Mouse (Mus musculus) hindbrain, postnatal 0 days (tissue): ENCODE data around the gene Cox18. TPM values are rescaled to one million over a fixed set of nuclear protein-coding genes. Genes with fewer than 3 reads are reported as not detected.
"Not testable (repeated sequence)": the region's sequence is repeated elsewhere in the genome, so short reads cannot be mapped to it uniquely, and the experiment has no call there.

Source experiments
- ATAC-seq: fragments of 200-750 bp; cut with Nextera tagmentation; 2 replicates; pipeline ENCODE4 v1.8.0; 2017; ENCODE audit warnings: mild to moderate bottlenecking, moderate TSS enrichment, moderate library complexity
- DNase-seq: peaks from one replicate; pipeline ENCODE4 v3.0.0-alpha.2; 2015; ENCODE audit warnings: low spot score
- H3K27ac ChIP-seq: fragments of 300-500 bp; sonication (generic); 2 replicates; pipeline ENCODE4 v1.5.1; 2014; ENCODE audit warnings: mild to moderate bottlenecking
- H3K27me3 ChIP-seq: fragments of 300-500 bp; sonication (generic); 2 replicates; pipeline ENCODE4 v1.6.1; 2014; ENCODE audit warnings: low read length, mixed read lengths; ENCODE audit not compliant: insufficient read depth
- H3K36me3 ChIP-seq: fragments of 300-500 bp; sonication (generic); 2 replicates; pipeline ENCODE4 v1.6.1; 2014; ENCODE audit warnings: low read length, mixed read lengths; ENCODE audit not compliant: insufficient read depth
- H3K4me1 ChIP-seq: fragments of 300-500 bp; sonication (generic); 2 replicates; pipeline ENCODE4 v1.6.1; 2014; ENCODE audit warnings: antibody characterized with exemption, low read length, mixed read lengths; ENCODE audit not compliant: insufficient read depth
- H3K4me2 ChIP-seq: fragments of 300-500 bp; sonication (generic); 2 replicates; pipeline ENCODE4 v1.6.1; 2014; ENCODE audit warnings: low read depth, mild to moderate bottlenecking, low read length, moderate library complexity, mixed read lengths
- H3K4me3 ChIP-seq: fragments of 300-500 bp; sonication (generic); 2 replicates; pipeline ENCODE4 v1.5.1; 2014; ENCODE audit warnings: low read length
- H3K9ac ChIP-seq: fragments of 300-500 bp; sonication (generic); replicated peaks from 2 replicates; pipeline ENCODE4 v1.6.1; 2014; ENCODE audit warnings: mild to moderate bottlenecking, low read length, moderate library complexity, mixed read lengths
- H3K9me3 ChIP-seq: fragments of 300-500 bp; sonication (generic); 2 replicates; pipeline ENCODE4 v1.6.1; 2016; ENCODE audit warnings: low read length, mixed read lengths
- CTCF ChIP-seq: IDR thresholded peaks from 2 replicates; pipeline ENCODE4 v1.5.1; 2016; ENCODE audit warnings: antibody characterized with exemption, control low read depth, low read depth
- WGBS: fragments of 180-500 bp; shearing (Covaris S2); extraction: QIAGEN DNeasy Blood & Tissue Kit; methylation state at CpG from one replicate; pipeline ENCODE4 v1.1.7; 2014; 5-methylcytosine and 5-hydroxymethylcytosine counted together
- polyA plus RNA-seq: library from polyadenylated mRNA; unstranded; fragments of >200 nt; fragmentation: Nextera tagmentation; extraction: Ambion mirVana; gene quantifications from 2 replicates; pipeline ENCODE4 v1.2.1, GENCODE M21; 2015
- total RNA-seq: library from RNA; depleted of rRNA; stranded (reverse); fragments of >200 nt; gene quantifications from 2 replicates; pipeline ENCODE4 v1.2.3, GENCODE M21; 2014; rRNA removed

The Cox18 gene
- total RNA-seq = 65.1 and 87.5 TPM in 2 replicates
- 49.4 and 54.5 TPM in 2 replicates for polyA plus RNA-seq

GRCm38 (mm10) chr5:90223534-90224381, at the start of gene Cox18:
Gene Cox18, minus strand, starts transcription at chr5:90224001.
- ATAC-seq = peak; percentile 97
- WGBS = under 1% methylated on average over 62 of the region's 62 CpGs
- peak within 1 kb of the TSS; percentile 69 for H3K4me2 ChIP-seq

GRCm38 (mm10) chr5:90262230-90262629, 38.4 kb upstream of the Cox18 start:
- DNase-seq, ATAC-seq, H3K27me3 ChIP-seq, H3K4me3 ChIP-seq, H3K4me2 ChIP-seq, H3K9ac ChIP-seq, H3K27ac ChIP-seq, H3K4me1 ChIP-seq, H3K9me3 ChIP-seq: not testable (repeated sequence)
- WGBS = 76% methylated on average over 2 of the region's 2 CpGs
- peaks cover 36% of the 10 kb centered on the region for H3K36me3 ChIP-seq

More at GRCm38 (mm10) chr5:90223534-90224381, at the start of gene Cox18:
- Histone ChIP-seq H3K27ac (peak within 1 kb of the TSS; percentile 90), H3K9ac (peak within 1 kb of the TSS; percentile 81), H3K4me1 (no peaks in the 10 kb centered on the region), H3K4me3 (peak within 1 kb of the TSS; percentile 84), H3K9me3 (no peaks in the 10 kb centered on the region), H3K36me3 (peaks cover 21% of the 10 kb centered on the region; the same call in 1 of the 2 replicates), H3K27me3 (no peaks in the 10 kb centered on the region)
- TF ChIP-seq CTCF = peak; percentile 46
- peak; percentile 99 for DNase-seq

GRCm38 (mm10) chr5:90257023-90257422, 33.2 kb upstream of the Cox18 start:
- H3K4me2 ChIP-seq = no peak overlapping the region
- DNase-seq (no peak), ATAC-seq (no peak)
- no peak overlapping the region for H3K27ac ChIP-seq
- no peaks in the 10 kb centered on the region for H3K4me1 ChIP-seq
- H3K27me3 ChIP-seq = no peaks in the 10 kb centered on the region
- no peak overlapping the region for H3K4me3 ChIP-seq
- 89% methylated on average over 3 of the region's 3 CpGs for WGBS
- no peak overlapping the region for H3K9ac ChIP-seq
- peaks cover 44% of the 10 kb centered on the region for H3K36me3 ChIP-seq
- TF ChIP-seq CTCF = no peak
- no peaks in the 10 kb centered on the region for H3K9me3 ChIP-seq

GRCm38 (mm10) chr5:90247503-90247902, 23.7 kb upstream of the Cox18 start:
- Histone ChIP-seq H3K27ac (no peak overlapping the region), H3K4me3 (no peak overlapping the region), H3K4me2 (no peak overlapping the region), H3K4me1 (no peaks in the 10 kb centered on the region), H3K9ac (no peak overlapping the region), H3K36me3 (peaks cover 59% of the 10 kb centered on the region), H3K9me3 (no peaks in the 10 kb centered on the region), H3K27me3 (no peaks in the 10 kb centered on the region)
- ATAC-seq (no peak), DNase-seq (no peak)
- TF ChIP-seq CTCF = no peak

- H3K9ac ChIP-seq = no peak overlapping the region
- H3K27ac ChIP-seq = no peak overlapping the region
- no peak overlapping the region for H3K4me2 ChIP-seq
- H3K4me1 ChIP-seq = no peaks in the 10 kb centered on the region
- DNase-seq (no peak), ATAC-seq (no peak)
- peaks cover 60% of the 10 kb centered on the region for H3K36me3 ChIP-seq
- H3K9me3 ChIP-seq = no peaks in the 10 kb centered on the region
- TF ChIP-seq CTCF = no peak
- no peak overlapping the region for H3K4me3 ChIP-seq
- H3K27me3 ChIP-seq = no peaks in the 10 kb centered on the region
- WGBS = 92% methylated on average over 2 of the region's 2 CpGs
Measured at GRCm38 (mm10) chr5:90246987-90247386, 23.2 kb upstream of the Cox18 start.

GRCm38 (mm10) chr5:90246567-90246966, 22.8 kb upstream of the Cox18 start:
- no peak overlapping the region for H3K4me3 ChIP-seq
- no peaks in the 10 kb centered on the region for H3K27me3 ChIP-seq
- no peak for DNase-seq
- H3K4me2 ChIP-seq = no peak overlapping the region
- H3K9ac ChIP-seq = no peak overlapping the region
- ATAC-seq = no peak
- H3K4me1 ChIP-seq = no peaks in the 10 kb centered on the region
- H3K36me3 ChIP-seq = peaks cover 57% of the 10 kb centered on the region
- no peaks in the 10 kb centered on the region for H3K9me3 ChIP-seq
- H3K27ac ChIP-seq = no peak overlapping the region
- 85% methylated on average over 4 of the region's 4 CpGs for WGBS
- no peak for TF ChIP-seq CTCF

GRCm38 (mm10) chr5:90245416-90245815, 21.6 kb upstream of the Cox18 start:
- 83% methylated on average over 4 of the region's 4 CpGs for WGBS
- Histone ChIP-seq H3K4me1 (no peaks in the 10 kb centered on the region), H3K36me3 (peaks cover 52% of the 10 kb centered on the region), H3K4me2 (no peak overlapping the region), H3K9ac (no peak overlapping the region), H3K27me3 (no peaks in the 10 kb centered on the region), H3K4me3 (no peak overlapping the region), H3K9me3 (no peaks in the 10 kb centered on the region), H3K27ac (no peak overlapping the region)
- ATAC-seq (no peak), DNase-seq (no peak)
- no peak for TF ChIP-seq CTCF
